Mouse (Mus musculus): ENCODE results near the gene Gm28308.

DNA sequence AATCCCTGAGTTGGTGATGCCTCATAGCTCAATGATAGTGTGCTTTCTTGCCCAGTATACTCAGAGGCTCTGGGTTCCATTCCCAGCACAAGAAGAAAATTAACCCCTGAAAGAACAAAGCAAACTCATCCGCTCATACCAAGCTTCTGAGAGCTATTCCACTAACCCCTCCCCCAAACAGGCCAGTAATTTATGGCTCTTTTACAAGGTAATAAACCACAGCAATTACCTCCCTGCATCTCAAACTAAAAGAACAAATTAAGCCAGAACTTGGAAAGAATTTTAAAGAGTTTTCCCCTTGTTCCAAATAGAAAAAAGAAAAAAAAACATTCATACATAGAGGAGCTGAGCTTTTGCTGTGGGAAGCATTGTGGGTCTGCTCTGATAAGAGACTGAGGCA, 30.3 kb downstream of the Gm28308 start:
- no peak for TF ChIP-seq CTCF (IDR thresholded peaks at IDR 0.05; ENCODE audit: borderline replicate concordance, insufficient read depth, low read depth, low read length)
- TF ChIP-seq POLR2A (IDR thresholded peaks at IDR 0.05; ENCODE audit: borderline replicate concordance, insufficient read depth, low read length): no peak

Data from cerebellum, adult 2 months (tissue).